Mouse (Mus musculus) neural tube, embryonic 13.5 days (tissue): Measurements from ENCODE around the gene Cerkl. TPM values are rescaled to one million over a fixed set of nuclear protein-coding genes. Genes with fewer than 3 reads are reported as not detected.

Source experiments
- ATAC-seq: fragments of 200-750 bp; cut with Nextera tagmentation; 2 replicates; pipeline ENCODE4 v1.8.0; 2017; ENCODE audit warnings: low read depth, mild to moderate bottlenecking, moderate TSS enrichment, moderate library complexity
- H3K27ac ChIP-seq: fragments of 300-500 bp; sonication (generic); replicated peaks from 2 replicates; pipeline ENCODE4 v1.5.1; 2015; ENCODE audit warnings: moderate library complexity, mild to moderate bottlenecking, inconsistent platforms
- H3K27me3 ChIP-seq: fragments of 300-500 bp; sonication (generic); 2 replicates; pipeline ENCODE4 v1.6.1; 2015; ENCODE audit warnings: mild to moderate bottlenecking, inconsistent platforms
- H3K36me3 ChIP-seq: fragments of 300-500 bp; sonication (generic); 2 replicates; pipeline ENCODE4 v1.6.1; 2015; ENCODE audit warnings: mild to moderate bottlenecking, inconsistent platforms
- H3K4me1 ChIP-seq: fragments of 300-500 bp; sonication (generic); replicated peaks from 2 replicates; pipeline ENCODE4 v1.6.1; 2015; ENCODE audit warnings: inconsistent platforms
- H3K4me2 ChIP-seq: fragments of 300-500 bp; sonication (generic); 2 replicates; pipeline ENCODE4 v1.6.1; 2015; ENCODE audit warnings: inconsistent platforms, mild to moderate bottlenecking, moderate library complexity
- H3K4me3 ChIP-seq: fragments of 300-500 bp; sonication (generic); 2 replicates; pipeline ENCODE4 v1.5.1; 2015; ENCODE audit warnings: mild to moderate bottlenecking, inconsistent platforms
- H3K9ac ChIP-seq: fragments of 300-500 bp; sonication (generic); 2 replicates; pipeline ENCODE4 v1.6.1; 2015; ENCODE audit warnings: moderate library complexity, mild to moderate bottlenecking, inconsistent platforms
- H3K9me3 ChIP-seq: fragments of 300-500 bp; sonication (generic); 2 replicates; pipeline ENCODE4 v1.6.1; 2016; ENCODE audit warnings: inconsistent platforms
- WGBS: fragments of 180-500 bp; shearing (Covaris S2); methylation state at CpG from one replicate; pipeline ENCODE4 v1.1.7; 2015; 5-methylcytosine and 5-hydroxymethylcytosine counted together
- polyA plus RNA-seq: library from polyadenylated mRNA; unstranded; fragments of >200 nt; fragmentation: Nextera tagmentation; extraction: Ambion mirVana; gene quantifications from 2 replicates; pipeline ENCODE4 v1.2.1, GENCODE M21; 2015

Cerkl gene
- polyA plus RNA-seq, 1 experiment from 2014 or later = 2.3 TPM

GRCm38 (mm10) chr2:79455646-79456045 lies 939 bp downstream of the Cerkl start:
- Histone ChIP-seq H3K27me3 (peaks cover 76% of the 10 kb centered on the region), H3K9ac (peak overlapping the region; percentile 70), H3K9me3 (no peaks in the 10 kb centered on the region), H3K4me1 (peaks cover 69% of the 10 kb centered on the region), H3K4me2 (peak overlapping the region; percentile 72), H3K27ac (peak overlapping the region; percentile 80), H3K36me3 (no peaks in the 10 kb centered on the region), H3K4me3 (peak overlapping the region; percentile 47)
- under 1% methylated on average over 10 of the region's 10 CpGs for WGBS
- no peak for ATAC-seq

DNA sequence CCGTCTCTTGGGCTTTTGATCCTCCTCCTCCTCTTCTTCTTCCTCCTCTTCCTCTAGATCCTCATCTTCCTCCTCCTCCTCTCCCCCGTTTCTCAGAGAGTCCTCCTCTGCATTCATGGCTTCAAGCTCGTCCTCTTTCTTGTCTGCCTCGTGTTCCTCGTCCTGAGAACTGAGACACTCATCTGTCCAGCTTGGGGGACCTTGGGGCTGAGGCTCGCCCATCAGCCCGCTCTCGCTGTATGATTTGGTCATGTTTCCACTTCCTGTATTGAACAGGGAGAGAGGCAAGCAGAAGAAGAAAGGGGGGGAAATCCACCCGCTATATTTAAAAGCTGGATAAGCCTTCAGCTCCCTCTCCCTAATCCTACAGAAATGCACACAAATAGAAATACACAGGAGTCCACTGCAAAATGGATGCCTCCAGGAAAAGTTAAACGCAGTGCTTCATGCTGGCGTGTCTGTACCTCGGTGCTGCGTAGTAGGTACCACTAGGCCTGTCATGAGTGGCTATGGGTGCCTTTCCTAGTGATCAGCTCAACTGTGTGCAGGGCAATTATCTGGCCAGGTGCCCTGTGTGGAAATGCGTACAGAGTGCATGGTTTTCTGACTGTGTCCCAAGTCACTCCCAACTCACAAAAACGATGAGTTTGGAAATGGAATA lies 1.7 kb downstream of the Cerkl start:
- H3K27ac ChIP-seq = peak overlapping the region; percentile 80
- peaks cover 62% of the 10 kb centered on the region for H3K4me1 ChIP-seq
- peaks cover 68% of the 10 kb centered on the region for H3K27me3 ChIP-seq
- peak overlapping the region; percentile 47 for H3K4me3 ChIP-seq
- H3K4me2 ChIP-seq = peak overlapping the region; percentile 72
- ATAC-seq = no peak
- 10% methylated on average over 15 of the region's 15 CpGs for WGBS
- no peaks in the 10 kb centered on the region for H3K9me3 ChIP-seq
- no peaks in the 10 kb centered on the region for H3K36me3 ChIP-seq
- peak overlapping the region; percentile 70 for H3K9ac ChIP-seq

- Histone ChIP-seq H3K27me3 (peaks cover 61% of the 10 kb centered on the region), H3K4me2 (peak overlapping the region; percentile 72), H3K4me1 (peaks cover 54% of the 10 kb centered on the region), H3K27ac (peak overlapping the region; percentile 80), H3K4me3 (peak overlapping the region; percentile 47), H3K36me3 (no peaks in the 10 kb centered on the region), H3K9ac (peak overlapping the region; percentile 70), H3K9me3 (no peaks in the 10 kb centered on the region)
- 1% methylated on average over 55 of the region's 55 CpGs for WGBS
- peak; percentile 49; the same call in 1 of the 2 replicates for ATAC-seq
Observed at GRCm38 (mm10) chr2:79453901-79454781, 2.4 kb downstream of the Cerkl start.

GRCm38 (mm10) chr2:79451438-79451837 lies 5.1 kb downstream of the Cerkl start:
- peaks cover 38% of the 10 kb centered on the region for H3K27me3 ChIP-seq
- WGBS = 47% methylated on average over 5 of the region's 5 CpGs
- no peaks in the 10 kb centered on the region for H3K36me3 ChIP-seq
- H3K4me2 ChIP-seq = no peak overlapping the region
- ATAC-seq = no peak
- no peak overlapping the region for H3K9ac ChIP-seq
- peaks cover 28% of the 10 kb centered on the region for H3K4me1 ChIP-seq
- no peak overlapping the region for H3K4me3 ChIP-seq
- no peaks in the 10 kb centered on the region for H3K9me3 ChIP-seq
- no peak overlapping the region for H3K27ac ChIP-seq

DNA sequence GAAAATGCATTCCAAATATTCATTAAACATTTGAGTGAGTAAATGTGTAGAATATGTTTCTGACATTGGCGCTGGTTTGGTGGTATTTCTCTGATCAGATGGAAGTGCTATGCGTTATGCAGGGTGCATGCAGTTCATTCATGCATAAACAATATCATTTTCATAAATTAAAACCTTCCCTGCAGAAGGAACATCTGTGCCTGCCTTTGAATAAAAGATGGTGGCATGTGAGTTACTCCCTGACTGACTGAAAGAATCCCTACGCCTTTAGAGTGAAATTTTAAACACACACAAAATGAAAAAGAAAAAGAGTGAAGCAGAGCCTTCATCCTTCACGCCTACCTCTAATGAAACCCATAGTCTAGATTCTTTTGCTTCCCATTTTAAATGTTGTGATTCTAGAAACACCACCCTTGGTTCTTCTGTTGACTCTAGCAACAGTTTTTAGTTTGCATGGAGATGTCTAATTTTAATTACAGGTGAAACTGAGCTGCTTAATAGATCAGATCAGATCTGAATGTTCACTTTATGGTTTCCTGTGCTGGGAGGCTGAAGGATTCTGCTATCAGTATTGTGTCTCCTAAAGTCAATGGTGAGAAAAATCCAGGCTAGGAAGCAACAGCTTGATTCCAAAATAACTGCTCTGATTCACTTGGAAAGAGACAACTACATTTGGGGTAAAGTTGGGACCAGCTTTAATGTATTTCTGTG lies 5.7 kb downstream of the Cerkl start:
- Histone ChIP-seq H3K4me2 (no peak overlapping the region), H3K4me1 (peaks cover 22% of the 10 kb centered on the region), H3K4me3 (no peak overlapping the region), H3K27ac (no peak overlapping the region), H3K9me3 (no peaks in the 10 kb centered on the region), H3K36me3 (no peaks in the 10 kb centered on the region), H3K9ac (no peak overlapping the region), H3K27me3 (peaks cover 33% of the 10 kb centered on the region)
- no peak for ATAC-seq
- WGBS = 46% methylated on average over 4 of the region's 4 CpGs

- H3K4me2 ChIP-seq = no peak overlapping the region
- 44% methylated on average over 4 of the region's 4 CpGs for WGBS
- no peaks in the 10 kb centered on the region for H3K9me3 ChIP-seq
- no peak for ATAC-seq
- H3K4me1 ChIP-seq = peaks cover 8% of the 10 kb centered on the region; the same call in 1 of the 2 replicates
- H3K27me3 ChIP-seq = peaks cover 18% of the 10 kb centered on the region
- H3K36me3 ChIP-seq = no peaks in the 10 kb centered on the region
- no peak overlapping the region for H3K27ac ChIP-seq
- H3K4me3 ChIP-seq = no peak overlapping the region
- H3K9ac ChIP-seq = no peak overlapping the region
Observed at GRCm38 (mm10) chr2:79449371-79449770, 7.2 kb downstream of the Cerkl start.

DNA sequence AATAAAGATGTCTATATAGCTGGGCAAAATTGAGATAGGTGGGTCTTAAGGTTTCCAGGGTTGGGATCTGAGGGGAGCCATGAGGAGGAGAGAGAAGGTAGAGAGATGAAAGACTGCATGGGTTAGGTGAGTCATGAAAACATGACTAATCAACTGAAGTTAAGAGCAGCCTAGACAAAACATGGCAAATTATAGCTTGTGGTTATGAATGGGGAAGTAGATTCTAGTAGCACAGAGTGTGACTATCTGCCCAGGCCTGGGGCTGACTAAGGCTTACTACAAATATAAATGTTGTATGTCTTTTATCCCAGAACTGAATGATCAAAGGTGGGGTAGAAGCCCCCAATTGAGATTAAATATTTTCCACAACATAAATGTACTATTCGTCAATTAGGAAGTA lies 9.4 kb downstream of the Cerkl start:
- WGBS = 78% methylated on average over 1 of the region's 1 CpGs
- Histone ChIP-seq H3K9me3 (no peaks in the 10 kb centered on the region), H3K4me3 (no peak overlapping the region), H3K27ac (no peak overlapping the region), H3K27me3 (peaks cover 8% of the 10 kb centered on the region), H3K36me3 (no peaks in the 10 kb centered on the region), H3K4me2 (no peak overlapping the region), H3K4me1 (no peaks in the 10 kb centered on the region), H3K9ac (no peak overlapping the region)
- ATAC-seq = no peak

DNA sequence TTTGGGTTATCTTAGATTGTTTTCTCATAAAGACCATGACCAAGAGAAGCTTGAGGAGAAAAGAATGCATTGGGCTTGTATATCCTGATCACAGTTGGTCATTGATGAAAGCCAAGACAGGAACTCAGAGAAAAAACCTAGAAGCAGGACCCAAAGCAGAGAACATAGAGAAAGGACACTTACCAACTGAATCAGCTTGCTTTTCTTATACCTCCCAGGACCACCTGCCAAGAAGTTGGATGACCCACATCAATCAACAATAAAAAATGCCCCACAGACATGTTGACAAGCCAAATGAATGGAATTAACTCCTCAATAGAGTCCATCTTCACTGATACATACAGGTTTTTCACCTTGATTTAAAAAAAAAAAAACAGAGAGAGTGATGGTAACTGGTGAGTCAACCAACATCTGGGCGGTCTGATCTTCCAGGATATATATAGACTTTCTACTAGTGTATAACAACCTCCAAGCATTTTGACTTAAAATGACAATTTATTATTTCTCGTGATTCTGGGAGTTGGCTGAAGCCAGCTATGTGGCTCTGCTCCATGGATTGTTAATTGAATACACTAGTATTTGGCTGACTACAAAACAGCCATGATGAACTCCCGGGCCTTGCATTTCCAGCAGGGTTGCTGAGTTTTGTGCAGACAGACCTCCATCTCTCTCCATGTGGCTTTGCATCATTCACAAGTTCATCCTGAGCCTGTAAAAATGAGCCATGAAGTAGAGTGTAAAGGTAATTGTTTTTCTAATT lies 12.5 kb downstream of the Cerkl start:
- Histone ChIP-seq H3K4me3 (no peak overlapping the region), H3K9ac (no peak overlapping the region), H3K9me3 (no peaks in the 10 kb centered on the region), H3K27ac (no peak overlapping the region), H3K27me3 (no peaks in the 10 kb centered on the region), H3K36me3 (no peaks in the 10 kb centered on the region), H3K4me1 (no peaks in the 10 kb centered on the region), H3K4me2 (no peak overlapping the region)
- no peak for ATAC-seq
- 87% methylated on average over 3 of the region's 3 CpGs for WGBS

DNA sequence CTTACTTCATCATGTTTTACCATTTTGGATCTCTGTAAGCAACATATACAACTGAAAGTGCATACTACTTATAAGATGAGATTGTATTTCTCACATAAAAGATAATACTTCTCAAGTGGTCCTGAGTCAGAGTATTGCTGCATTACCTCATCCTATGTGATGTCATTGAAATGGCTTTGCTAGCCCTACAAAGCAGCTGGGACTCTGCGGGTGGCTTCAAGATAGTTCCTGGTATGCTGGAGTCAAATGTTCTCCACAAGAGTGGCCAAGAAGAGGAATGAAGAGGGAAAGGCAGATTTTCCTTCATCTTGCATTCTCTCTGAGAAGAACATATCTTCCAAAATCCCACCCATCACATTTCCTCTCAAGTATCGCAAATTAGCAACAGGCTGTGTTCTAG lies 13.2 kb downstream of the Cerkl start:
- H3K4me1 ChIP-seq = no peaks in the 10 kb centered on the region
- no peak for ATAC-seq
- no peaks in the 10 kb centered on the region for H3K36me3 ChIP-seq
- no peak overlapping the region for H3K27ac ChIP-seq
- no peak overlapping the region for H3K4me3 ChIP-seq
- no peak overlapping the region for H3K4me2 ChIP-seq
- H3K9me3 ChIP-seq = no peaks in the 10 kb centered on the region
- no peak overlapping the region for H3K9ac ChIP-seq
- no peaks in the 10 kb centered on the region for H3K27me3 ChIP-seq
- 90% methylated on average over 2 of the region's 2 CpGs for WGBS

DNA sequence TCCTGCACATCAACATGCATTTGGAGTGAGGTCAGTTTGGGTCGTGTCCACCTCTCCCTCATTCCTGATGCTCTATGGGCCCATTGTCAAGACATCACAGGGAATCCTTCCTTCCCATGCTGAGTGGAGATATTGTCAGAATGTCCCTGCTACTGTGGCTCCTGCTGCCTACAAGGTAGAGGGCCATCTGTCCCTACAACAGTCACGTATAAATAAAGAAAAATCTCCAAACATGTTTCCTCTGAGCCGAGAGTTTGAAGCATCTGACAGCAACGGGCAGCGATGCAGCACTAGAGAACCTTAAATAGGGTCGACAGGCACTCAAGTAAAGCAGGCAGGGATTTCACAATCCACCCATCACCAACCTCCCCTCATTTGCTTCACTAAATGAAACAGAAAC lies 13.7 kb downstream of the Cerkl start:
- no peaks in the 10 kb centered on the region for H3K4me1 ChIP-seq
- H3K9me3 ChIP-seq = no peaks in the 10 kb centered on the region
- no peak overlapping the region for H3K9ac ChIP-seq
- WGBS = 79% methylated on average over 6 of the region's 6 CpGs
- H3K27ac ChIP-seq = no peak overlapping the region
- no peak overlapping the region for H3K4me2 ChIP-seq
- no peak for ATAC-seq
- no peaks in the 10 kb centered on the region for H3K27me3 ChIP-seq
- no peaks in the 10 kb centered on the region for H3K36me3 ChIP-seq
- no peak overlapping the region for H3K4me3 ChIP-seq

DNA sequence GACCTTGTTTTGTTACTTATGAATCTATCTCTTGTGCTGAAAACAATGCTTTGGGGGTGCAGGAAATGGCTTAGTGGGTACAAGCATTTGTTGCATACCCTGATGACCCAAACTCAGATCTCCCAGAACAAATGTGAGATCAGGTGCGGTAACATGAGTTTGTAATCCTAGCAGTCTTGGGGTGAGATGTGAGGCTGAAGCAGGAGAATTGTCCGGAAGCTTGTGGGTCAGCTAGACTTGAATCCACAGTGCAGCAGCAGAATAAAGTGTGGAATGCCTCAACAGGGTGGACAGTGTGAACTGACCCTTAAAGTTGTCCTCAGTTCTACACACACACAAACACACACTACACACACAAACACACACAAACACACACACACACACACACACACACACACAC lies 14.4 kb downstream of the Cerkl start:
- no peaks in the 10 kb centered on the region for H3K27me3 ChIP-seq
- no peak for ATAC-seq
- H3K4me3 ChIP-seq = no peak overlapping the region
- 93% methylated on average over 2 of the region's 2 CpGs for WGBS
- H3K9ac ChIP-seq = no peak overlapping the region
- H3K4me2 ChIP-seq = no peak overlapping the region
- no peak overlapping the region for H3K27ac ChIP-seq
- H3K36me3 ChIP-seq = no peaks in the 10 kb centered on the region
- H3K9me3 ChIP-seq = no peaks in the 10 kb centered on the region
- no peaks in the 10 kb centered on the region for H3K4me1 ChIP-seq
